Mouse (Mus musculus) forelimb bud, embryonic 11.5 days (tissue): ENCODE measurements around the gene Gm44.
A peak's percentile ranks its signal among the peaks of the same experiment; 100 is the strongest.
"Not testable (repeated sequence)": the region's sequence is repeated elsewhere in the genome, so short reads cannot be mapped to it uniquely, and the experiment has no call there.

Experiments
- DNase-seq: peaks from one replicate; pipeline ENCODE4 v3.0.0-alpha.2; 2012; ENCODE audit warnings: low read depth, low spot score

Gene Gm44

DNA sequence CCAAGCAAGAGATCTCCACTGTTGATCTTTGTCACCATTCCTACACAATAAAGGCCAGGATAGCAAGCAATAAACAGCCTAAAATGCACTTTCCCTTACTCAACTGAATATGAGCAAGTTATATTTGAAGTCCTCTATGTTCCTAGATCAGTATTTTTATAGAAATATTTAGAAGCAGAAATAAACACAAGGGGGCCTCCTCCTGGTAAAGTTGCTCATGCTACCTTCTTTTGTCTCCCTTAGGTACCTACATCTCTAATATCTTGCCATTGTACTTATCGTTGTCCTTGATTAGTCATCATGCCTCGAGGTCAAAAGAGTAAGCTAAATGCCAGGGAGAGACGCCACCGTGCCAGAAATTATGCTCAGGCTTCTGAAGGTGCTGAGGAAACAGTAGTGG is at the start of gene Gm44:
Gene Gm44 (plus strand): TSS at position 301 of the 400 bp plus-strand sequence.
- DNase-seq = no peak

DNA sequence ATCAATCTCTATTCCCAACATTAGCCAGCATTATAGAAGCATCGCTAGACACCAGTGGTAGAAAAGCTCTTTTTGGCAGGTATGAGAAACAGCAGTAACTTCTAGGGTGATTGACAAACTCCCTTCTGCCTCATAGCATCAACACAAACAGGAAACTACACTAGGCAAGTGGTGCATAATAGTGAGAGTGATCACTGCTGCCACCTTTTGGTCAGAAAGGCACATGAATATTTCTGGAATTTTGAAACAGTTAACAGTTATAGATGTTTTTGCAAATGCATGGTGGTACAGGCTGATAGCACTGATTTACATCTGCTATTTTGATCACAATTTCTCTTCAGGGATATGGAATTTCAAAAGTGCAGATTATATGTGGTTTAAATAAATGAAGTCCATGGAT is 36.0 kb downstream of the Gm44 start:
- DNase-seq = peak; percentile 0

GRCm38 (mm10) chrX:90938211-90938610 is 46.3 kb downstream of the Gm44 start:
- not testable (repeated sequence) for DNase-seq
